Mouse (Mus musculus): ENCODE measurements around the gene Olfr66.

Gene Olfr66

DNA sequence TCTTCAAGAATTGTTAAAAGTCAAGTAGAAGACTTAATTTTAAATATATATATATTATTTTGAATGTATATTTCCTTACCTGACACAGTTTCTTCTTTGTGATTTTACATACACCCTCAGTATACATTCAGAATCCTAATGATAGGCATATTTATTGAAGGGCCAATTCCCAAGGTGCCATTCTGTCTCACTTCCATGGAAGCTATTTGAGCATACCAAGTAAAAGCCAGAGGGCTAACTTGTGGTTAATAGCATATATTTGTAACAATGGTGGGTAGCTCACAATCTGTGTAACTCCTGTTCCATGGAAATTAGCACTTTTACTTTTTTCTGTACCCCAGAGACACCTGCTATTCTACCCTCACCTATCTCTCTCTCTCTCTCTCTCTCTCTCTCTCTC, at the start of gene Olfr66:
Olfr66 (minus strand) TSS at position 101 of the 400 bp plus-strand sequence.
- DNase-seq (ENCODE audit: low spot score): no peak

DNA sequence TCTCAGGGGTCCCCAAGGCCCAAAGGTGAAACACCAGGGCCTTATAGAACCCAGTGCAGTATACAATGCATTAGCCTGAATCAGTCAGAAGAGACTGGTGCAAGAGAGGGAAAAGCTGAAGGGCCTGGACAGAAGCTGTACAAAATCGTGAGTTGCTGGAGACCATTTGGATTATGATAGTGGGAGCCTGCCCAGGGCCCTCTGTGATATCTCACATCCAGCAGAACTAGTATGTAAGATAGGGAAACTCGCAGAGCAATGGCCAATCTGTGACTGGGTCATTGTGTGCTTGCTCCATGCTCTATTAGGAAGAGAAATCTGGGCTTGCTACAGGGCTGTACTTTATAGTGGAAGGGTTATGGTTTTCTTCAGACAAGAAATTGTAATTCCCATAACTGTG, 48.2 kb upstream of the Olfr66 start, which contains the start of gene Olfr632:
Olfr632 (plus strand) TSS at position 84 of the 400 bp plus-strand sequence.
- no peak for DNase-seq (ENCODE audit: low spot score)

- DNase-seq (ENCODE audit: low spot score): no peak
These were observed 42.5 kb upstream of the Olfr66 start, which contains the start of gene Olfr631 for GRCm38 (mm10) chr7:103928525-103928924. TSS of gene Olfr631 (plus strand) at chr7:103928825.

DNA sequence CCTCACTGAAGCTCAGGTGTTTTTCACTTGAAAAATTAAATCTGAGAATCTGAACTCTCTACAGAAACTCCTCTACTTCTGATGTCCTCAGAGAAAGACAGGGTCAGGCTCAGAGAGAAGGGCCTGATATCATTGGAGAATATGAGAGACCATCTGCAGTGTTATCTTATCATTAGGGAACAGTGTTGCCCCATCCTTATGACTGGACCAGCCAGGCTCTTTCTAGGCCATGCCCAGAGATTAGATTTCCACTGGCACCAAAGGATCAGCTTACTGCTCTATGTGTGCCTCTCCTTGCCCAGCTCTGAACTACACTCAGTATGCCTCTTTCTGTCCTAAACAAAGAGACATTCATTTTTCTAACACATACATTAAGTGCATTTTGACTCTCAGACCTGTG, 29.3 kb upstream of the Olfr66 start:
- no peak for DNase-seq (ENCODE audit: low spot score)

DNA sequence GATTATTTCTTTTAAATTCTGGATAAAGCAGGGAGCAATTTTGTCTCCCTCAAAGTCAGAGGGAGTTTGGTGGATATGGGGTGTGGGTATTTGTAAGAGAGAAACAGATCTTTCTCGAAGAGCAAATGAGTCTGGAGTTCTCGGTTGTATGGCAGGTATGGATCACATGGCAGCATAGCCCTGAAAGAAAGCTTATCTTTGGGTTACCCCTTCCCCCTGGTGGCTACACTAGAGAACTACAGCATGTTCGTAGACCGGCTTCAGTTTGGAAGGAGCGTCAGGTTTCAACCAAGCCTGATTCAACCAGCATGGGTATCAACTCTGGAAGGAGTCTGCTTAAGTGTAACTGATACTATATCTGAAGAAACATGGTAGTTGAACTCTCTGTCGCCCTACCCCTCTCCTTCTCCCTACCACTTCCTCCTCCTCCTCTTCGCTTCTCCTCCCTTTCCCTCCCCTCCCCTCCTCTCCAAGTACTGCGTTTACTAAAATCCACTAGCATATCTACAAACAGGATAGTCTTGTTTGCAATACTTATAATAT, 27.0 kb upstream of the Olfr66 start:
- DNase-seq (ENCODE audit: low spot score): no peak

DNA sequence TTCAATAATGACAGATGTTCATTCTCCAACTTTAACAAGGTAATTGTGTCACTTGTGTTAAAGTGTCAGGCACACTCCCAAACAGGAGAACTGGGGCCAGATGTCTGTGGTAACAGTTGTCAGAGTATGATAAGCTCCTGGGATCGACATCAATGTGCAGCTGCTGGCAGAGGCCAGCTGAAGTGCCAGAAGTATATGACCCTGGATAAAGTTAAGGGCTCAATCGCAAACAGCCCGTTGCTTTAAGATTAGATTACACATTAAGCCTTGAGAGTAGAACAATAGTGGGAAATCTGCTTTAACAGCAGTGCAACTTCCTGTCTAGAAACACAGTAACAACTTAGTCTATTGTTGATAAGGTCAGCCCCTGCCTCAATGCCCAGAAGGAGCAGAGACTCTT, 24.0 kb upstream of the Olfr66 start:
- no peak for DNase-seq (ENCODE audit: low spot score)

- no peak for DNase-seq (ENCODE audit: low spot score)
These were observed 17.1 kb upstream of the Olfr66 start, which contains the start of gene Olfr65 for GRCm38 (mm10) chr7:103903187-103903586. TSS of gene Olfr65 (plus strand) at chr7:103903487.

DNA sequence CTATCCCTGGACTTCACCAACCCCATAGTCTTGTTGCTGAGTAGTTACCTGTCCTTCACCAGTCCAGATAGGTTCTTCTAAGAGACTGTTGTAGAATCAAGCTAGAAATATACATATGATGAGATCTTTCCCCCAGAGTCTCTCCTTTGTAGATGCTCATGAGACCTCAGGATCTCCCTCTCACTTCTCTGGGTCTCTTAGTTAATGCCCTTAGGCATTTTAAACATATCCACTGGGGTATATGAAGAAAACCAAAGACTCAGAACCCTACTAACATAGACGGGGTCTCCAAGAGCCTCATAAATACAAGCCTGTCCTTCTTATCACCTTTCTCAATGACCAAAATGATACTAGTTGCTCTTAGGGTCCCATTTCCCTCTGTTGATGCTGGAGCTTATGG, 8.3 kb upstream of the Olfr66 start, which contains the start of gene Olfr64:
Olfr64 (minus strand) TSS at position 101 of the 400 bp plus-strand sequence.
- DNase-seq (ENCODE audit: low spot score): no peak

GRCm38 (mm10) chr7:103877093-103877492, 9.0 kb downstream of the Olfr66 start:
- no peak for DNase-seq (ENCODE audit: low spot score)

DNA sequence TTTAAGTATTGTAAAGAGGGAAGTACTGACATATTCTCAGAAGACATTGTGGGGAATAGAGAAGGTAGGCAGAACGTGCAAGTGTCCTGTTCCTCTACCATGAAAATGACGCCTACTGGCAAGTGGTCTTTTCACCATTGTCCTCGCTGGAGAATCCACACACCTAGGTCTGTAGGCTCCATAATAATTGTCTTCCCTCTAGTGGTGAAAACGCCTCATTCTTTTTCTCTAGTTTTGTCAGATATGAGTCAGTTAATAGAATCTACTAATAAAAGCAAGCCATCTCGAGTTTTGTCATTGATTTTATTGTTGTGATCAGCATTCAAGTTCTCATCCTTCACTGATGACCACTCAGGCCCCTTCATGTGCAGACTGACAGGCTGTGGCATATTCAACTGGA, 11.6 kb downstream of the Olfr66 start:
- DNase-seq (ENCODE audit: low spot score): no peak

DNA sequence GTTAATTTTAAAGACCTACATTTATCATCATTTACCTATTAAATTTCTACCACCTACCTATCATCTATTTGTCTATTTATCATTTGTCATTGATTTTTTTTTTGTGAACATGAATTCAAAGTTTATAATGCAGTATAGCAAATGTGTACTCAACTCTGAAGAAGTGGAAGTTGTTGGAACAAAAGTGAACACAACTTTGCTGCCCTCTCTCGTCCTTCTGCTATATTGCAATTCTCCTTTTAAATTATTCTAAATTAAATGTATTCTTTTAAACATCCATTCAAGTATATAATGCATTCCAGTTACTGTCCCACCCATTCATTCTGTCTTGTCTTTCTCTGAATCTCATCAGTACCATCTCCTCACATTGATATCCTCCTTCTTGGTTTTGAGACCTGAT, 13.0 kb downstream of the Olfr66 start:
- no peak for DNase-seq (ENCODE audit: low spot score)

GRCm38 (mm10) chr7:103870667-103871066, 15.4 kb downstream of the Olfr66 start:
- DNase-seq (ENCODE audit: low spot score): no peak

- no peak for DNase-seq (ENCODE audit: low spot score)
These were observed 20.3 kb downstream of the Olfr66 start for GRCm38 (mm10) chr7:103865716-103866115.

DNA sequence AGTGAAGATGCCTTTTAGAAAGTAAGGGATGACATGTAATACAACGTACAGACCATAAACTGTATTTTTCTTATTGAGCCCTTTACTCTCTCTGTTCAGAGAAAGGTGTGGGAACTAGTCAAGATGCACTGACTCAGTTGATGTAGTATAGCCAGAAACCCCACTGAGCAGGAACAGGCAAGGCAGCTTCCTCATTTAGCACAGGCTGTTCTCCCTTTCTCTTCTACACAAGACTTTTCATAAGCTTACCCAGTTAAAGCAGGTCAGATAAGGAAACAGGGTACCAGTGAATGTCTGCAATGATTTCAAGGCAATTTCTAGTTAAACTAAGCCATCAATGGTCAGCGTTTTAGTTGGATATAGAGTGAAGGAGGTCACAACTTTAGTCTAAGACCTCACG, 24.5 kb downstream of the Olfr66 start:
- no peak for DNase-seq (ENCODE audit: low spot score)

- DNase-seq (ENCODE audit: low spot score): no peak
These were observed 25.2 kb downstream of the Olfr66 start for GRCm38 (mm10) chr7:103860855-103861254.

- no peak for DNase-seq (ENCODE audit: low spot score)
These were observed 27.0 kb downstream of the Olfr66 start for GRCm38 (mm10) chr7:103859076-103859475.

DNA sequence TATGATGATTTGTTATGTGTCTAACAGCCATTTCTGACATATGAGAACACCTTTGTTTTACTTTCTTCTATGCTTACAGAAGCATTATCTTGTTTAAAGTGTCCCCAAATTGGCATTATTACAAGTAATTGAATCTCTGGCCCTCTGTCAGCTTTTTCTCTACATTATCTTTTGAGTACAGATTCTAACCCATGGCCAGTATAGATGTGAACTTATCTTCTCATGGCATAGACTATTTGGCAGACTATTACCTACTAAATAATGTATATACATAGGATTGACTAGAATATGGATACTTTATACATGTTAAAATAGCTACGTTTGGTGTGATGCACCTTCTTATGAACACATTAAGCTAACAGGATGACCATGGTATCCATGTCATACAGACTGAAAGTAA, 31.4 kb downstream of the Olfr66 start:
- DNase-seq (ENCODE audit: low spot score): no peak

- no peak for DNase-seq (ENCODE audit: low spot score)
These were observed 33.0 kb downstream of the Olfr66 start, which contains the start of gene Hbb-y for GRCm38 (mm10) chr7:103853090-103853489. TSS of gene Hbb-y (minus strand) at chr7:103853216.

DNA sequence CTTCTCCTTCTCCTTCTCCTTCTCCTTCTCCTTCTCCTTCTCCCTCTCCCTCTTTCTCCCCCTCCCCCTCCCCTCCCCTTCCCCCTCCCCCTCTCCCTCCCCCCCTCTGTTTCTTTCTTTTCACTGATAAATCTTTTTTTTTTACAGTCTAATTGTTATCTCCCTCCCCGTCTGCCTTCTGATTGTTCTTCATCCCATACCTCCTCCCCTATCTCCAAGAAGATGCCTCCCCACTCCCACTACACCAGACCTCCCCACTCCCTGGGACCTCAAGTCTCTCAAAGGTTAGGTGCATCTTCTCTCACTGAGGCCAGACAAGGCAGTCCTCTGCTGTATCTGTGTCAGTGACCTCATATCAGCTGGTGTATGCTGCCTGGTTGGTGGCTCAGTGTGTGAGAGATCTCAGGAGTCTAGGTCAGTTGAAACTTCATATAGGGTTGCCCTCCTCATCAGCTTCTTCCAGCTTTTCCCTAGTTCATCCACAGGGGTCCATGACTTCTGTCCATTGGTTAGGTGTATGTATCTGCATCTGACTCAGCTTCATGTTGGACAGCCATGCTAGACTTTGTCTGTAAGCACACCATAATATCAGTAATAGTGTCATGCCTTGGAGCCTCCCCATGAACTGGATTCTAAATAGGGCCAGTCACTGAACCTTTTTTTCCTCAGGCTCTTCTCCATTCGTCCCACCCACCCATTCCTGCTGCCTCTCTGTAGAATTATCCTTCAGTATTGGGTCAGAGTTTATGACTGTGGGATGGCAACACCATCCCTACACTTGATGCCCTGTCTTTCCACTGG, 41.3 kb downstream of the Olfr66 start:
- no peak for DNase-seq (ENCODE audit: low spot score)

GRCm38 (mm10) chr7:103843034-103843433, 43.0 kb downstream of the Olfr66 start, which contains the start of gene Hbb-bh1:
TSS of gene Hbb-bh1 (minus strand) at chr7:103843164.
- DNase-seq (ENCODE audit: low spot score): no peak

DNA sequence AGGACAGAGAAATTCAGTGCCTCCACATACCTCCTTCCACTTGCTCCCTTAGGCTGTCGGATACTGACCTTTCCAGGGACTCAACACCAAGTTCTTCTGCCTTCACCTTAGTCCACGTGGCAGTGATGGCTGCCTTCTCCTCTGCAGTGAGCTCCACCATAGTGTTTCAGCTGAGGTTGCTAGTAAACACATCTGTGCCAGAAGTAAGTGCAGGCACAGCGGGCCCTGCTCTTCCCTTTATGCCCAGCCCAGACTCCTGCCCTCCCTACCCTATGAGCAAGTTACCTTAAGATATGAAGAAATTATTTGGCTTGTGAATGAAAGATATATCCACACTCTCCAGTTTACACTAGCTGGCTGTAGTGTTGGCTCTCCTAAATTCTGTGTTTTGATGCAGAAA, 45.8 kb downstream of the Olfr66 start, which contains the start of gene Hbb-bh2:
Hbb-bh2 (minus strand) TSS at position 253 of the 400 bp plus-strand sequence.
- DNase-seq (ENCODE audit: low spot score): no peak

Measured in T-cell, adult 2 months (primary cell).